Mouse (Mus musculus) adrenal gland, adult (tissue): ENCODE measurements at regions not wholly inside any gene's neighbourhood (a gene's known extent, or its start where the extent isn't known, plus 50 kb on each side); places are given as distances from the start of the nearest gene placed in this dataset.

Source experiments
- DNase-seq, 2 experiments: peaks; one replicate each; pipeline ENCODE4 v3.0.0; 2022 to 2023; ENCODE audit warnings: low spot score in 1 of 2; ENCODE audit not compliant: inconsistent age in 2 of 2

DNA sequence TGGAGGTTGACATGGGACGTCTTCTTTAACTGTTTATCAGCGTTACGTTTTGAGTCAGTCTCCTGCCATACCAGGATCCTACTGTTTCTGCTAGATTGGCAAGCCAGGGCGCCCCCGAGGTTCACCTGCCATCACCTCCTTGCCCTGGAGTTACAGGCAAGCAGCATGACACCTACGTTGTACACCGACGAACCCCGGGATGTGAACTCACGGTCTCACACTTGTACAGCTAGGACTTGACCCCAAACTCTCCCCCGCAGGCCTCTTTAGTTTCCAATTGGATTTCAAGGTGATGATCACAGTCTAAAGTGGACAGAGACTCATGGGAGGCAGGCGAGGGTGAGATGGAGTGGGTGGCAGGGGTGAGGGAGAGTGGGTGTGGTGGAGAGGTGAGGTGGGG, 83.9 kb upstream of the Gm9887 start:
- no peak for DNase-seq

DNA sequence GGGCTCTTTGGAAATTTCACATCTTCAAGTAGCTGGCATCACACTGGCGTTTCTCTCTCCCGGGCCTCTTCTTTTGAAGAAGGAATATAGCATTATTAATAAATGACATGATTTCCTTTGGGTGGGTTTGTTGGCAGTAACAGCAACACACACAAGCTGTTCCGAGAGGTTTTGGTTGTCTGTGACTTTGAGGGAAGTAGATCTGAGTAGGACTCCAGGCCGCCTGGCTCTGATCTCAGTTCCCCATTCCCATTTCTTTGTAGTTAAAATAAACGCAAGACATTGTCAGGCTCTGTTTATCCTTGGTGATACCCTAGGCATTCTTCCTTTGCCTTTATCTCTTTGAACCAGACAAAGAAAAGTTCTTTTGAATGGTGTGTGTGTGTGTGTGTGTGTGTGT, 83.3 kb upstream of the Gm9887 start:
- no peak for DNase-seq

DNA sequence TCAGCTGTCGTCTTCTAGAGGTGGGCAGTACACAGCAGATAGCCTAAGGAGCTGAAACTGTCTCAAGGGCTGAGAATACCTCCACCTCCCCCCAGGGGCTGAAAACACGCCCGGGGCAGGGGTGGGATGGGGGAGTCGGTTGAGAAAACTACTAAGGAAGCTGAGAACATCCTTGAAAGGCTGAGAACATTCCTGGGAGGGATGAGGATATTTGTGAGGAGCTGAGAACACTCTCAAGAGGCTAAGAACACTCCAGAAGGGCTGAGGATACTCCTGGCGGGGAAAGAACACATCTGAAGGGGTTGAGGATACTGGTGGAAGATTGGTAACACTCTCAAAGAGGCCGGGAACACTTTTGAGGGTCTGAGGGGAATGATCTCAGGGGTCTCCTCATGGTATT, 81.3 kb upstream of the Gm9887 start:
- DNase-seq = no peak

GRCm38 (mm10) chr12:69452986-69453385, 80.7 kb upstream of the Gm9887 start:
- no peak for DNase-seq

DNA sequence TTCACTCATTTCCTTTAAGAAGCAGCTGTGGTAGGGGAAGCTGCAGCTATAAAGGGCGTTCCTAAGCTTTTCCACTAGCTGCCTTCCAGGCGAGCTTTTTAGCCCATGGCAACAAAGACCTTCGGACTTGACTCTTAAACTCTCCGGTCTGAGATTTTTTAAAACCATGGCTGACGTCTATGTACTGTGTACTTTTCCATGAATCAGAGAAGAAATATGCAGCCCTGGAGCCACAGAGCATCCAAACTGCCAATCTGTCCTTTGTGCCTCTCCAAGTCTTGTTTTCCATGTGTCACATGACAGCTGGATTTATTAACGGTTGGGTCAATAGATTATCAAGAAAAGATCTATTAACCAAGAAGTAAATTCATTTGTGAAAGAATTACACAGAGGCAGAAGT, 78.9 kb upstream of the Gm9887 start:
- DNase-seq = peak; percentile 78 to 90

DNA sequence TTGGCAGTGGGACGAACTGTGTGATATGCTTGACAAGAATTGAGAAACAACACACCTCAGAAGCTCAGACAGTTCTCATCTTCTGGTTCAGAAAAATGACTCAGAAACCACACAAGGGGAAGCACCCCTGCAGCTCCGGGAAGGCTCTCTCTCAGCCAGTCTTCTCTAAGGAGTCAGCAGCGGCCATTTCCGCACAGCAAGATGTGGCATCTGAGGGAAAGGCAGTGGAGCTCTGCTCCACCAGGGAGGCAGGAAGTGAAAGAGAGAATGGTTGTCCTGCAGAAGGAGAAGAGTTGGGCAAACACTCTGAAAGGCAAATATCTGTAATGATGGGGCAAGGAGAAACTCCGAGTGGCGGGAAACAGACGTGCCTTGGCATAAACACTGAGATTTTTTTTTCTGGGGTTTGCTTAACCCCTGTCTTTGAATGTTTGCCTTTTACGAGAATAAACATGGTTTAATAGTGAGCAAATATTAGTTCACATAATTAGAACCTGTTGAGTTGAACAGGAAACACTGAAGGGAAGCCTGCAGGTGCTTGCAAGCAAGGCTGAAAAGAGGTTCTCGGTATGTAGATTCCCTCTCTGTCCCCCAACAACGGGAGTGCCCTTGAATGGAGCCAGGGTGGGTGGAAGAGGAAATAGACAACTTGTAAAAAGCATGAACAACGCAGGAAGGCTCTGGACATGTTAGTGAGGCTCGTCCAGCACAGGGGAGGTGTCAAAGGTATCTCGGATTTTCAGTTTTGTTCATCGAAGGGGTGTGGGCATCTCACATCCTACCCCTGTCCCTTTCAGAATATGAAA, 75.9 kb upstream of the Gm9887 start:
- peak; percentile 62 to 64 for DNase-seq

DNA sequence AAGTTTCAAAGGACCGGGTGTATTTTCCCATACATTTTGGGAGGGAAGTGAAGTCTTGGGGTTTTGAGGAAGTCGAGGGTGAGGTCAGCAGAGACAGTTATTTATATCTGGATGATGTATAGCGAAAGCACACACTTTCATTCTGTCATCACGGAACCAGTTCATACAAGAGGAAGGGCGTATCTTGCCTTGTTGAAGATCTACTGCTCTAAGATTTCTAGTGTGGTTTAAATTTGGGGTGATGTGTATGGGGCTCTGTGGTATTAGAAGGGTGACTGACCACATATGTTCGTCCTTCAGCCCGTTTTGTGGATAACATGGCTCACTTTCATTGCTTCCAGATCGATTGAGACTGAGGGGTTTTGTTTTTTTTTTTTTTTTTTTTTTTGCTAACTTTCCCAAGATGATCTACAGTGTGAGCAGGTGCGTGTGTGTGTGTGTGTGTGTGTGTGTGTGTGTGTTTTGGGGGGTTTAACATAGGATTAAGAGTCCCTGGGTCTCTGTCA, 75.1 kb upstream of the Gm9887 start:
- no peak for DNase-seq

DNA sequence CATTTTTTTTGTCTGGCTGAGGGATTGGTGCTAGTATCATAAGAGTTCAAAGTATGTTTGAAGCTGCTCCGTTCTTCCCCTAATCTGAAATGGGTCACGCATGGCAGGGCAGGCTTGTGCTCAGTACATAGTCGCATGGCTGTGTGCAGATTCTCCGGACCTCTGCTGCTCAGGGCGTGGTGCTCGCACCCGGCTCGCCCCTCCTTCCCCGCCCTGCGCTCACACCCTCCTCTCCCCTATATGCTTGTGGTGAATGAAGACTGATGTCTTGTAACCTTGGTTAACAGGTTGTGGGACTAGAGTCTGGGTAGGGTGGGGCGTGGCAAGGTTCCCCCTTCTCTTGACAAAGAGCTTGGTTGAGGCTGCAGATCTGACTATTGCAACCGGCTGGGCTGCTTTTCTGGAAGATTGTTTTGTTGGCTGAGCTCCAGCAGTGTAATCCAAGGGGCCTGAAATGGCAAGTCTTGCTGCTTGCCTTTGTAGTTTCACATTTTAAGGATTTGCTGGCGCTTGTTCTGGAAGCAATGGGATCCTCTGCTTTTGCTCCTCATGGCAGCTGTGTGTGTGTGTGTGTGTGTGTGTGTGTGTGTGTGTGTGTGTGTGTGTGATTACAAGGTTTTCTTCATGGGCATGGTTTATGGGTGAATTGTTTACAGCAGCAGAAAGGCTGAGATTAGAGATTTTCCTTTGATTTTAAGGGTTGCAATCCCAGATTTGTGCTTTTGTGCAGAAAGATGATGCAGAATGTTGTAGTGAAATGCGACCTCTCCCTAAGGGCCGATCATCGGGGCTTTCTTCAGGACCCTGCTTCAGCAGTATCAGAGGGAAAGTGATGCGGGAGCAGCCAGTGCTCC, 74.4 kb upstream of the Gm9887 start:
- DNase-seq = peak; percentile 64 to 88

DNA sequence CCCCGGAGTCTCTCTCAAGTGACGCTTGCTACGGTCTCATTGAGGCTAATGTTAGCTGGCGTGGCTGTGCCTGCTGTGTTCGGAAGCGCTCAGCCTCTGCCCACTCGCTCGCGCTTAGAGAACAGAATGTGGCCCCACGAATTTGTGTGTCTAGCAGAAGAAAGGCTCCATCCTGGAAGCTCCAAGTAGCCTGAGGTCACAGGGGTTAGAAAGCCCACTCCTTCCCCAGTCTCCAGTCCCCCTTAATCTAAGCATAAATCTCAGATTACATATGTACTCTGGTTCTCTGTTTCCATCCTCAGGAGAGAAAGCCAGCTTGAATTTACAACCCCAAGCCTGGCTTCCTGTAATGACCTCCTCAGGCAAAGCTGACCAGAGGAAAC, 73.8 kb upstream of the Gm9887 start:
- peak in 1 of 2 experiments; percentile 50 for DNase-seq

- no peak for DNase-seq
Measured at GRCm38 (mm10) chr12:69442321-69442720, 70.1 kb upstream of the Gm9887 start.

GRCm38 (mm10) chr12:69441764-69442163, 69.5 kb upstream of the Gm9887 start:
- no peak for DNase-seq

- no peak for DNase-seq
Measured at GRCm38 (mm10) chr12:69438271-69438670, 66.0 kb upstream of the Gm9887 start.

GRCm38 (mm10) chr12:69436839-69437501, 64.7 kb upstream of the Gm9887 start:
- peak in 1 of 2 experiments; percentile 38 for DNase-seq

DNA sequence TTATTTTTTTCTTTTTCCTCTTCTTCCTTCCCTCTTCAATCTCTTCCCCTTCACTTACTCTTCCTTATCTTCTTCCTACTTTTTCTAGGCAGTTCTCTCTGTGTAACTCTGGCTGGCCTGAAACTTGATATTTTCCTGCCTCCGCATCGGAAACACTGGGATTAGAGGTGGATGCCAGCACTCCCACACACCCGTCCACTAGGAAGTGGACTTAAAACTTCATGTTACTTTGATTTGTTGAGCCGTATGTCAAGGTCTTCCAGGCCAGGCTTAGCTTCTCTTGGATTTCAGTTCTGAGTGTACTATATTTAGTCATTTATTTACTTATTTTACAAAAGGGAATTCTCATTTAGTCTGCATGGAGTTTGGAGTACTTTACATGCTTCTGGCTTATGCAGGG, 62.1 kb upstream of the Gm9887 start:
- peak in 1 of 2 experiments; percentile 60 for DNase-seq

DNA sequence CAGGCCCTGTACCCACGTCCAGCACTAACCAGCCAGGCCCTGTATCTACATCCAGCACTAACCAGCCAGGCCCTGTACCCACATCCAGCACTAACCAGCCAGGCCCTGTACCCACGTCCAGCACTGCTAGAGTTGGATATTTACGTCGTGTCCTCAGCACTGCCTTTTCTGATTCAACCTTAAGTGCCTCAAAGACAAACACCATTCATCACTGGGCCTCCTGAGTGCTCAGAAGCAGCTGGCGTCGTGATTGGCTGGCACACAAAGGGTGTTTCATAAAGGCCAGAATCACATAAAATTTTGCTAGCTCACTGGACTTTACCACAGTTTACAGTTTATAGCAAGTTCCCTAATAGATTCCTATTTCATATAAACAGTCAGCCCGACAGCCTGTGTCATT, 59.8 kb upstream of the Gm9887 start:
- DNase-seq = no peak

DNA sequence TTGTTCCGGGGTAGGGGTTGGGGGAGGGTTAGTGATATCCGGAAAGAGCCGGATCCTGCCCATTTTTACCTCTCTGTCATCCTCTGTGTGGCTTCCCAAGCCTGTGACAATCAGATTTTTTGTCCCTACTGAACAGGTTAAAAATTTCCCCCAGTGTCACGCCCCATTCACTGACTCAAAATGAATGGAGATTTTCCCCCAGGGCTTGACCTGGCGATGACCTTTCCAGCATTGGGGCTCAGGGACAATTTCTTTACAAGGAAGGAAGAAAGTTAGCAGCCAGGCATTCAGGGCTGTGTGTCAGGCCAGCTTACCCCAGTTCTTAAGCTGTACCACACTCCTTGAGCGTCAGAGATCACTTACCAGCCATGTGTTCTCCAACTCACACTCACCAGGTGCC, 55.9 kb upstream of the Gm9887 start:
- DNase-seq = no peak

GRCm38 (mm10) chr12:69425610-69426009, 53.4 kb upstream of the Gm9887 start:
- no peak for DNase-seq

GRCm38 (mm10) chr12:69424971-69425370, 52.7 kb upstream of the Gm9887 start:
- peak in 1 of 2 experiments; percentile 43 for DNase-seq
